Mouse (Mus musculus) intestine, embryonic 14.5 days (tissue): Measurements from ENCODE around the gene Trim39. TPM values are rescaled to one million over a fixed set of nuclear protein-coding genes. Genes with fewer than 3 reads are reported as not detected.
"Not testable (repeated sequence)": the region's sequence is repeated elsewhere in the genome, so short reads cannot be mapped to it uniquely, and the experiment has no call there.

Source experiments
- ATAC-seq: fragments of 200-750 bp; cut with Nextera tagmentation; replicated peaks from 2 replicates; pipeline ENCODE4 v1.8.0; 2017; ENCODE audit warnings: low read depth, moderate number of reproducible peaks, moderate TSS enrichment, moderate library complexity; ENCODE audit not compliant: low FRiP score, low TSS enrichment
- DNase-seq: peaks from one replicate; pipeline ENCODE4 v3.0.0-alpha.2; 2018; ENCODE audit warnings: low spot score
- H3K27ac ChIP-seq: fragments of 300-500 bp; sonication (generic); 2 replicates; pipeline ENCODE4 v1.5.1; 2014; ENCODE audit warnings: low read depth, mild to moderate bottlenecking, control low read depth
- H3K27me3 ChIP-seq: fragments of 300-500 bp; sonication (generic); replicated peaks from 2 replicates; pipeline ENCODE4 v1.6.1; 2014; ENCODE audit warnings: low read length, control low read depth; ENCODE audit not compliant: control insufficient read depth, insufficient read depth
- H3K36me3 ChIP-seq: fragments of 300-500 bp; sonication (generic); 2 replicates; pipeline ENCODE4 v1.6.1; 2014; ENCODE audit warnings: low read length, control low read depth; ENCODE audit not compliant: control insufficient read depth, insufficient read depth
- H3K4me1 ChIP-seq: fragments of 300-500 bp; sonication (generic); replicated peaks from 2 replicates; pipeline ENCODE4 v1.6.1; 2014; ENCODE audit warnings: low read length, control low read depth, mixed read lengths; ENCODE audit not compliant: control insufficient read depth, insufficient read depth
- H3K4me2 ChIP-seq: fragments of 300-500 bp; sonication (generic); 2 replicates; pipeline ENCODE4 v1.6.1; 2014; ENCODE audit warnings: low read length
- H3K4me3 ChIP-seq: fragments of 300-500 bp; sonication (generic); 2 replicates; pipeline ENCODE4 v1.5.1; 2014; ENCODE audit warnings: low read depth, low read length, control low read depth, mixed read lengths
- H3K9ac ChIP-seq: fragments of 300-500 bp; sonication (generic); 2 replicates; pipeline ENCODE4 v1.6.1; 2014; ENCODE audit warnings: mild to moderate bottlenecking, low read length
- H3K9me3 ChIP-seq: fragments of 300-500 bp; sonication (generic); 2 replicates; pipeline ENCODE4 v1.6.1; 2016; ENCODE audit warnings: low read length, control low read depth; ENCODE audit not compliant: control insufficient read depth
- WGBS: fragments of 180-500 bp; shearing (Covaris S2); extraction: QIAGEN DNeasy Blood & Tissue Kit; methylation state at CpG from one replicate; pipeline ENCODE4 v1.1.7; 2014; 5-methylcytosine and 5-hydroxymethylcytosine counted together
- polyA plus RNA-seq: library from polyadenylated mRNA; unstranded; fragments of >200 nt; fragmentation: Nextera tagmentation; extraction: Ambion mirVana; gene quantifications from 2 replicates; pipeline ENCODE4 v1.2.1, GENCODE M21; 2014

Trim39 gene
- polyA plus RNA-seq: 11.3 and 13.6 TPM in 2 replicates

DNA sequence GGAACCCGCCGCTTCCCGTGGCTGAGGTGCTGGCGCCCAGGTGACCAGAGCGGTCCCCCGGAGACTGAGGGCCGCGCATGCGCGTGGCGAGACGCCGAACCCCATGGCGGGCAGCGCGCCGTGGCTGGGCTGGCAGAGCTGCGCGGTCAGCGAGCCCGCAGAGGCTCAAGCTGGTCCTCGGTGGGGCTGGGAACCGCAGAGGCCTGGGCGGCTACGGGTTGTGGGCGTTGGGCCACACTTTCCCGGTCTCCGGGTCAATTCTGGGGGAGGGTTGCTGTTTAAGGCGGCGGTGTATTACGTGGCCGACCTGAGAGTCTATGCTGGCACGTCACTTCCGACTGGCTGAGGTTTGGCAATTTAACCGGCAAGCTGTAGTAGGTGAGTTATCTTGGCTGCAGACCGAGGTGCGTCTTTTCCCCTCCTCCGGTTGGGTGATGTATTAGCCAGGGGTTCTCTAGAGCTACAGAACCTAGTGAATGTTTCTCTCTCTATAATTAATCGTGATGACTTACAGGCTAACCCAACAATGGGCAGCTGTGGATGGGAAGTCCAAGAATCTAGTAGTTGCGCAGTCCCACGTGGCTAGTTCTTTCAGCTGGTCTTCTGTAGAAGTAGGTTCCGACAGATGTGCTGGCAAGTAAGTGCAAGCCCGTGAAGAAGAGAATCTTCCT, at the start of gene Trim39:
Gene Trim39 (minus strand): TSS at position 662 of the 671 bp plus-strand sequence.
- DNase-seq (peak; percentile 93), ATAC-seq (peak; percentile 88)
- Histone ChIP-seq H3K9ac (peak within 1 kb of the TSS; percentile 93), H3K4me3 (peak within 1 kb of the TSS; percentile 95), H3K4me1 (peaks cover 15% of the 10 kb centered on the region), H3K27me3 (no peaks in the 10 kb centered on the region), H3K27ac (peak within 1 kb of the TSS; percentile 92), H3K4me2 (peak within 1 kb of the TSS; percentile 85), H3K36me3 (peaks cover 31% of the 10 kb centered on the region), H3K9me3 (no peaks in the 10 kb centered on the region)
- WGBS: 2% methylated on average over 43 of the region's 43 CpGs

DNA sequence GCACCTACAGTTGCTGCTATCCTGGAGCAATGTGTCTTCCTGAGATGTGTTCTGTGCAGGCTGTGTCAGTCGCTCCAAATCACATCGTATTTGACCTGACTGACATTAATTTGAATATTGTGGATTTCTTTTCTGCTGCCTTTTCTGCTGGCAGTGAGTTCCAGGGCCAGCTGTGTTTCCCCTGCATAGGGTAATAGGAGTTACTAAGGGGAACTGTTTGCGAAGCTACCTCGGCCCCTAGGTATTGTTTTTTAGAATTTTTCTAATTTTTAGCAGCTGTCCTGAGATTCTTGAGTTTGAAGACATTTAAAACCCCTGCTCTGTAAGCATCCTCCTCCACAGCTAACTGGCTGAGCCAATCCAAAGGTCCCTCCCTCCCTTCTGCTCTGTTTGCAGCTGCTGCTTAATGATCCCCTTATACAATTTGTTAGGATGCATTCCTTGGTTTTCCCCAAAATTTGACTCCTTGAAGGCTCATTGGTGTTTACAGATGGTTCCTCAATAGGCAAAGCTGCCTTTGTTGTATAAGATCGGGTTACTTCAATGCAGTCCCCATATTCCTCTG, 43.7 kb upstream of the Trim39 start:
- peak overlapping the region; percentile 87 for H3K4me2 ChIP-seq
- no peaks in the 10 kb centered on the region for H3K36me3 ChIP-seq
- H3K27me3 ChIP-seq: no peaks in the 10 kb centered on the region
- H3K27ac ChIP-seq: no peak overlapping the region
- H3K4me3 ChIP-seq: peak overlapping the region; percentile 49
- H3K9me3 ChIP-seq: no peaks in the 10 kb centered on the region
- ATAC-seq: no peak
- 28% methylated on average over 5 of the region's 5 CpGs for WGBS
- DNase-seq: no peak
- H3K4me1 ChIP-seq: no peaks in the 10 kb centered on the region
- H3K9ac ChIP-seq: no peak overlapping the region

DNA sequence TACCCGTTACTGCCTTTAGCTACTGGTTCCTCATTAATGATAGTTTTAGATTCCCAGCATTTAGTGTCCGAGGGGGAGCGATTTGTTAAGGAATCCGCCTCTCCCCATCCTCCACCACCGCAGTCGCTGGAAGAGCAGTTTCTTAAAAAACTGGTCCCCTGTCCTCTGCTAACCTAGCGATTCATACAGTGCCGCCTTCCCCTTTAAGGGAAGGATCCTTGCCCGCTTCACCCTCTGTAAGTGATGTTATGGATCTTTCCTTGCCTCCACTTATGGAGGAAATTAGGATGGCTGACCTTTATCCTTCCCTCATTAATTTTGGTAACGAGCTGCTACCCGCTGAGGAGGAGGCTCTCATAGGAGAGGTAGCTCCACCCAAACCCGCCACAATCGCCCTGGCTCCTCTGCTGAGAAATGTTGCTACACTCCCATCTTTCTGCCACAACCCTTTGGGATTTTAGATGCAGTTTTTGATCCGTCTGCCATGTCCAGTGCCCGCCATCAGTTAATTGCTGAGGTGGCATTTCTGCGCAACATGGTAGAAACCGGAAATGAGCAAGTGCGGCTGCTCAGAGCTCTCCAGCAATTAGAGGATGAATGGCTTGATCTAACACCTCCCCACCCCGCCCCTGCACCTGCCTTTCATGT, 43.1 kb upstream of the Trim39 start:
- Histone ChIP-seq H3K4me2 (peak overlapping the region; percentile 87), H3K27me3 (no peaks in the 10 kb centered on the region), H3K27ac (0 out of 2 replicates have a peak overlapping the region, but pooled peaks have one; percentile 5), H3K9me3 (no peaks in the 10 kb centered on the region), H3K9ac (peak overlapping the region; percentile 48), H3K4me1 (no peaks in the 10 kb centered on the region), H3K4me3 (peak overlapping the region; percentile 49), H3K36me3 (no peaks in the 10 kb centered on the region)
- under 1% methylated on average over 19 of the region's 19 CpGs for WGBS
- 0 out of 2 replicates have a peak, but pooled peaks have one; percentile 40 for ATAC-seq
- peak; percentile 70 for DNase-seq

DNA sequence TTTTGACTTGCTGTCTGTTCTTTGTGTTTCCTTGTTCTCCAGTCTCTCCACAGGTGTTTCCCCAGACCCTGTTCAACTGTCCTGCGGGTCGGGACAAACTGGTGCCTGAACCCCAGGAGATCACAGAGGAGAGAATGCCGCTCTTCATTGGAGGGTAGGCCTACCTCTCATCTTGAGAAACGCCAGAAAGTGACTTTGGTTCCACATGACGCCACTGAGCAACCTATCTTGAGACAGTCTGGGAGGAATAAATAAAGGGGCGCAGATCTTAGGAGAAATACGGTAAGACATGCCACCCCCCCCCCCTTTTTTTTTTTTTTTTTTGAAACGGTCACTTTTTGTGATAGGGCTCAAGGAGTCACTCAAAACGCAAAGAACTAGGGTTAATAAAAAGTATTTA, 42.5 kb upstream of the Trim39 start:
- no peaks in the 10 kb centered on the region for H3K4me1 ChIP-seq
- H3K9ac ChIP-seq: peak overlapping the region; percentile 48; the same call in 1 of the 2 replicates
- 4% methylated on average over 9 of the region's 9 CpGs for WGBS
- peak overlapping the region; percentile 49 for H3K4me3 ChIP-seq
- H3K27ac ChIP-seq: no peak overlapping the region
- peak overlapping the region; percentile 87 for H3K4me2 ChIP-seq
- H3K36me3 ChIP-seq: no peaks in the 10 kb centered on the region
- DNase-seq (no peak), ATAC-seq (0 out of 2 replicates have a peak, but pooled peaks have one; percentile 19)
- H3K9me3 ChIP-seq: no peaks in the 10 kb centered on the region
- no peaks in the 10 kb centered on the region for H3K27me3 ChIP-seq

DNA sequence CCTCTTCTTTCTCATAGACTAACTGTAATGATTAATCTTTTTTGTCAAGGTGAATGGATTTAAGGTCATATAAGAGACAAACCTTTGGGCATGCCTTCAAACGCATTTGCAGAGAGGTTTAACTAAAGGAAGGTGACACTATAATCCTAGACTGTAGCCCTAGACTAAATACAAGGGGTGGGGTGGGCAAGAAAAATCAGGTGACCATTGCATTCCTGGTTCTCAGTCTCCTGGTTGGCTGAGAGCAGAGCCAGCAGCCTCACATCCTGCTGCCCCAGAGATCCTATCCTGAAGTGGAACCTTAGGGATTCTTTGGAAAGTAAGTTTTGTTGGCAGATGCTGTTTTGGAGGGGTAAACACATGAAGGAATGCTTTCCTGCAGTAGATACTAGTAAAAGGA, 37.2 kb upstream of the Trim39 start:
- H3K9ac ChIP-seq: no peak overlapping the region
- 16% methylated on average over 1 of the region's 1 CpGs for WGBS
- no peak overlapping the region for H3K4me3 ChIP-seq
- H3K9me3 ChIP-seq: no peaks in the 10 kb centered on the region
- no peak overlapping the region for H3K4me2 ChIP-seq
- no peaks in the 10 kb centered on the region for H3K36me3 ChIP-seq
- H3K27ac ChIP-seq: no peak overlapping the region
- no peak for DNase-seq
- no peaks in the 10 kb centered on the region for H3K4me1 ChIP-seq
- no peaks in the 10 kb centered on the region for H3K27me3 ChIP-seq
- no peak for ATAC-seq

DNA sequence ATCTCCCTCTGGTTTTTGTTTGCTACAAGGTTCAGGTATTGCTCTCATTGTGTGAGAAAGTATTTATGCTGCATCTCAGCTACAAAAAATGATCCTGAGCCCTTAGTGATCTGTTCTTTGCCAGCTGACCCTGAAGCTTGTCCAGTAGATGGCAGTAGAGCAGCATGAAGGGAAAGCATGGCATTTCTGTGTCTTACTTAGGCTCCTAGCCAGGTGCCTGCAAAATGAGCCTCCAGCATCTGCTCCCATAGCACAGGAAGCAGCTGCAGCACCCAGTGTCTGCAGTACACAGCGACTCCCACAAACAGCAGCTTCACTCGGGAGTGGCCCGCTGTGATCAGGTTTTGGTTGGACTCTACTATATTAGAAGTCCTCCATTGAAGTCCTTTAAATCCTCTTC, 36.8 kb upstream of the Trim39 start:
- ATAC-seq, H3K9me3 ChIP-seq, H3K27me3 ChIP-seq, H3K4me1 ChIP-seq, H3K9ac ChIP-seq, H3K27ac ChIP-seq, H3K36me3 ChIP-seq, H3K4me2 ChIP-seq, H3K4me3 ChIP-seq: not testable (repeated sequence)
- DNase-seq: peak; percentile 76
- WGBS: 1% methylated on average over 3 of the region's 3 CpGs

DNA sequence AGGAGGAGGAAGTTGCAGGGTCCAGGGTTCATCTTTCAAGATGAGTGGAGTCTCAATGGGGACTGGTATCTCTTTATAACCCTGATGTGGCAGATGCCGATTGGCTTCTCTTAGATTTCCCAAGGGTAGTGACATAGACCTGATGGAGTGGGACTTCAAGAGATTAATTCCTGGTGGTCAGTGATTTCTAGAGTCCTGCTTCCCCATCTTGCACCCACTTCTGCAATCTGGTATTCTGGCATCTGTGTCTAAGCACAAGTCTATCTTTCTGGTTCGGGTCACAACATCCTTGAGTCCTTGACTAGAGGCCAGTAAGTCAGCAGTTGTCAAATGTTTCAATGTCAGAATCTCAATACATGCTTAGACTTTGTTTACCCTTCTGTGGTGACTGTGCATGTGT, 14.3 kb upstream of the Trim39 start, which contains the start of gene H2-M10.2:
Gene H2-M10.2 (minus strand): TSS at position 101 of the 400 bp plus-strand sequence.
- no peak within 1 kb of the TSS for H3K4me2 ChIP-seq
- no peak for ATAC-seq
- no peak within 1 kb of the TSS for H3K27ac ChIP-seq
- H3K4me3 ChIP-seq: no peak within 1 kb of the TSS
- H3K9ac ChIP-seq: no peak within 1 kb of the TSS
- 89% methylated on average over 2 of the region's 2 CpGs for WGBS
- no peak for DNase-seq
- peaks cover 10% of the 10 kb centered on the region; the same call in 1 of the 2 replicates for H3K9me3 ChIP-seq
- H3K27me3 ChIP-seq: no peaks in the 10 kb centered on the region
- peaks cover 5% of the 10 kb centered on the region; the same call in 1 of the 2 replicates for H3K36me3 ChIP-seq
- no peaks in the 10 kb centered on the region for H3K4me1 ChIP-seq

DNA sequence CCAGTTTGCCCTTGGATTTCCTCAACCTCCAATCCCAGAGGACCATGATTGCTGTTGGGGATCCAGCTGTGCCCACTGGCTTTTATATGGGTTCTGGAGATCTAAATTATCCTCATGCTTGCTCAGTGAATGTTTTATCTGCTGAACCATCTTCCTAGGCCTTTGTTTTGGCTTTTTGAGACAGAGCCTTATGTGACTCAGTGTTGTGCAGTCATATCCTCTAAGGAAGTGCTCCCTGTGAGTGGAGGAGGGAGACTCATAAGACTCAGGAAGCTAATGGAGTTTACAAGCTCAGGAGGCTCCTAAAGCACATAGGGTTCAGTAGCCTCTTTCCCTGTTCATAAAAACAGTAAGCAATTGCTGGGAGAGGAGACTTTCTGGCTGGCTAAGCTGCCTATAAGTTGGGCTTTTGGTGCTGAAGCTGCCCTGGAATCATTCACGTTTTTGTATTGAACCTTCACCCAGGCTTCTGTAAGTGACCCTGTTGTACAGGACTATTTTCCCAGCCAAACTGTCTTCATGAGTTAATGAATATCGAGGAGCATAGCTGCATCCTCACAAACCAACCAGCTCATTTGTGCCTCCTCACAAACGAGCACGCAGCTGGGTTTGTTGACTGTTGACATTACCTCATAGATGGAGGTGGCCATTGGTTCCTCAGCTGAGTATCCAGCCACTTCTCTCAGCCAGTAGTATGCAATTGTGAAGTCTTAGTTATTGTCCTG, 9.6 kb upstream of the Trim39 start:
- peaks cover 10% of the 10 kb centered on the region; the same call in 1 of the 2 replicates for H3K9me3 ChIP-seq
- no peaks in the 10 kb centered on the region for H3K27me3 ChIP-seq
- 87% methylated on average over 4 of the region's 4 CpGs for WGBS
- H3K4me2 ChIP-seq: no peak overlapping the region
- H3K9ac ChIP-seq: no peak overlapping the region
- no peak for ATAC-seq
- no peaks in the 10 kb centered on the region for H3K4me1 ChIP-seq
- H3K36me3 ChIP-seq: peaks cover 30% of the 10 kb centered on the region
- DNase-seq: no peak
- no peak overlapping the region for H3K4me3 ChIP-seq
- H3K27ac ChIP-seq: no peak overlapping the region
